Mouse (Mus musculus): Measurements from ENCODE around the gene Hcn3.

The Hcn3 gene

DNA sequence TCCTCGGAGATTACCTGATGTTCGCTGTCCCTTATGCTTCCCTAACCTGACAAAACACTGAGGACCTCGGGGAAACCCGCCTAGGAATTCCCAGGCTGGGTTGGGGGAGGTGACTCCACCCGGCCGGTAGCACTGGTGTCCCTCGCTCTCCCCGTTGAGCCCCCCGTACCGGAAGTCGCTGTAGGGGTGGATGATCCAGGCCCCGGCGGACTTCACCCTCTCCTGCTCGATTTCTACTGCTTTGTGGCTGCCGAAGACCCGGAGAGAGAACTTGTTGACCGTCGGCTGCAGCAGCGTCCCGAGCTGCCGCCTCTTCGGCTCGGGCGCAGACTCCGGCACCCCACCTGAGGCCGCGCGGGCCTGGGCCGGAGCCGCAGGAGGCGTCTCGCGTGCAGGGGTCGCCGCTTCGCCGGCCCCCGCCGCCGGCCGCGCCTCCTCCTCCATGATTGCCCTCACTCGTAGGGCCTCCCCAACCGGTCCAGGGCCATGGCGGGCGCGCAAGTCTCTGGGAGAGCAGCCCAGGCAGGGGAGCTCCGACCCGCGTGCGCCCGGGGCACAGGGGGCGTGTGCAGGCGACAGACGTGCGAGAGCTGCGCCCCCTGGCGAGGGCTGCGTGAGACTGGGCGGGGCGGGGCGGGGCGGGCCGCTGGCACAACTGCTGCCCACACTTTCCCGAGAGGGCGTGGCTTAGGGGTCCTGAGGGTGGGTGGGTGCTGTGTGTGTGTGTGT, at the start of gene Hcn3:
Gene Hcn3, minus strand, starts transcription at position 581 of the 729 bp plus-strand sequence.
- no peak for DNase-seq

DNA sequence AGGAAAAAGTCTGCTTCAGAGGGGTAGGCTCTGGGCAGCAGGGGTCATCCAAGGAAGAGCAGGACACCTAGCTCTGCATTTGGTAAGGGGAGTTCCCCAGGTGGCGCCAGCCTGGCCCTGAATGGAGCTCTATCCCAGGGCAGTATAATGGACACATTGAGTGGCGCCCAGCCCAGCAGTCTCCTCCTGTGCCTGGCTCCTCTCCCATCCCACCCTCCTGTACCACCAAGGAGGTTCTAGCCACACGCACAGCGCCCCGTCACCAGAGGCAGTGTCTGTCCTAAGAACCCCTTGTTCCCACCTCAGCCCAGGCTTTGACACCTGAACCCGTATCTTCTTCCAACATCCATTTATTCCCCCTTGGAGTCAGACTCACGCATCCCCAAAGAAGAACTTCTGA, 49.7 kb upstream of the Hcn3 start:
- no peak for DNase-seq

DNA sequence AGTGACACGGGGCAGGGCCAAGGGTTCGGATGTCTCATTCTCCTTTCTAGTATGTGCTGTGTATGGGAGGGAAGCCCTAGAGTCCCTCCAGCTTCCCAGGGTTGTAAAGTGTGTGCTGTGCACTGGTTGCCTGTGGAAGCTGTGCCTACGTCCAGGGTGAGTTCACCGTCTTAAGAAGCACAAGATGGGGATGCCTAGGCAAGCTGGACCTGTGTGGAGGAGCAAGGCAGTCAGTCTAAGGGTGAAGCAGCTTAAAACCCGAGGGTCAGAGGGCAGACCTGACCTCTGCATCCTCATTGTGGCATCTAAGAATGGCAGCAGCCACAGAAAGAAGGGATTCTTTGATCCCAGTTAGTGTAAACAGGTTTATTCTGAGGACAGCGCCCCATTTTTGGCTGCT, 48.7 kb upstream of the Hcn3 start:
- DNase-seq, result no peak

DNA sequence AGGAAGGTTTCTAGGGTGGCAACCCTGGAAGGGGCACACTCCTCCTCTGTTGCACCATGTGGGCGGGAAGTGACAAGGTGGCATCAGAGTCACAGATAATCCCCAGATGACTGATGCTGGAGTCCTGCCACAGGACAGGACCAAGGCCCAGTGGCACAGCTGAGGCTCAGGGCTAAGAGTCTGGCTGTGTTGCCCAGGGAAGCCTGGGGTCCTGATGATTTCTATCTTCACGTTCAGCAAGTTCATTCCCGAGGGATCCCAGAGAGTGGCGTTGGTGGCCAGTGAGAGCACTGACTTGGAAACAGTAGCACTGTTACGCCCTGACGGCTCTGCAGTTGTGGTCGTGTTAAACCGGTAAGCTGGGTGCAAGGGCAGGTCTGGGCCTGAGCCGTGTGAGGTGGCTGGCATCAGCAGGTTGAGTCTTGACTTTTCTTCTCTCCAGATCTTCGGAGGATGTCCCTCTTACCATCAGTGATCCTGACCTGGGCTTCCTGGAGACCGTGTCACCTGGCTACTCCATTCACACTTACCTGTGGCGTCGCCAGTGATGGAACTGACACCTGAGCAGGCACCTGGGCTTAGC, 48.2 kb upstream of the Hcn3 start:
- DNase-seq, result no peak

DNA sequence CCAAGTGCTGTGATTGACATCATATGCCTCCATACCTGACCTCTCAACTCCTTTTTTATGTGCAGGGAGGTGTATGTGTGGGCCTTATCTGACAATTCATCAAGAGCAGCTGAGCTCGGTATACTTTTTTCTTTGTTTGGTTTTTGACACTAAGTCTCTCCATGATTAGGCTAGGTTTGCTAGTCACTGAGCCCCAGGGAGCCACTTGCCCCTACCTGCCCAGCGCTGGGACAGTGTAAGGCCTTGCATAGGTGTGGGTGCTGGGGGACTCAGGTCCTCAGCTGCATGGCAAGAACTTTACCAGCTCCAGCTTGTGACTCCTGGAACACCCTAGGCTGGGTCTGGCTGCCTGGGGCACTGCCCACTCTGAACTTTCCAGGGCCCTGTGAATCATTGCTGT, 46.7 kb upstream of the Hcn3 start:
- no peak for DNase-seq

DNA sequence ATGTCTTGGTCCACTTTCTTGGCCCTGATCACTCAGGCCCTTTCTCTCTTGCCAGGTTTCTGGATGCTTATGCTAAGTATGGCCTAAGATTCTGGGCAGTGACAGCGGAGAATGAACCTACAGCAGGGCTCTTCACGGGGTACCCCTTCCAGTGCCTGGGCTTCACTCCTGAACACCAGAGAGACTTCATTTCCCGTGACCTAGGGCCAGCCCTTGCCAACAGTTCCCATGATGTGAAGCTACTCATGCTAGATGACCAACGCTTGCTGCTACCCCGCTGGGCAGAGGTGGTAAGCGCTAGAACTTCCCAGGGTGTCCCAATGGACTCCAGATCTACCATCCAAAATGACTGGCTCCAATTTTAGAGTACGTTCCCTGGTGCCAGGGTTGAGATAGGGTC, 46.1 kb upstream of the Hcn3 start:
- no peak for DNase-seq

DNA sequence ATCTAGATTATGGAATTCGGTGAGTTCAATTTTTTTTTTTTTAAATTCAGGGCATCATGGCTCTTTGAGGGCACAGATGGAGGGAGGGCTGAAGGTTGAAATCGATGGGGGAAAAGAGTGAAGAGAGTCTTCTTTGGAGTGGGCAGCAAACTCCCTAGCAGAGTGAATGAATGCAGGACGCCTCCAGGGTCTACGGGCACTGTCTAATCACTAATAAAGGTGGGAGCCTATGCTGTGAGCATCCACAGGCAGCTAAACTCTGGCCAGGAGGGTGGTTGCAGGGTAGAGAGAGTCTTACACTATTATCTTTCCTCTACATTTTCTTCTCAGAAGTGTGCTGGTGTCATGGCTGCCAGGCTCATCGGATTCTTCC, 43.1 kb upstream of the Hcn3 start:
- DNase-seq, result no peak

DNA sequence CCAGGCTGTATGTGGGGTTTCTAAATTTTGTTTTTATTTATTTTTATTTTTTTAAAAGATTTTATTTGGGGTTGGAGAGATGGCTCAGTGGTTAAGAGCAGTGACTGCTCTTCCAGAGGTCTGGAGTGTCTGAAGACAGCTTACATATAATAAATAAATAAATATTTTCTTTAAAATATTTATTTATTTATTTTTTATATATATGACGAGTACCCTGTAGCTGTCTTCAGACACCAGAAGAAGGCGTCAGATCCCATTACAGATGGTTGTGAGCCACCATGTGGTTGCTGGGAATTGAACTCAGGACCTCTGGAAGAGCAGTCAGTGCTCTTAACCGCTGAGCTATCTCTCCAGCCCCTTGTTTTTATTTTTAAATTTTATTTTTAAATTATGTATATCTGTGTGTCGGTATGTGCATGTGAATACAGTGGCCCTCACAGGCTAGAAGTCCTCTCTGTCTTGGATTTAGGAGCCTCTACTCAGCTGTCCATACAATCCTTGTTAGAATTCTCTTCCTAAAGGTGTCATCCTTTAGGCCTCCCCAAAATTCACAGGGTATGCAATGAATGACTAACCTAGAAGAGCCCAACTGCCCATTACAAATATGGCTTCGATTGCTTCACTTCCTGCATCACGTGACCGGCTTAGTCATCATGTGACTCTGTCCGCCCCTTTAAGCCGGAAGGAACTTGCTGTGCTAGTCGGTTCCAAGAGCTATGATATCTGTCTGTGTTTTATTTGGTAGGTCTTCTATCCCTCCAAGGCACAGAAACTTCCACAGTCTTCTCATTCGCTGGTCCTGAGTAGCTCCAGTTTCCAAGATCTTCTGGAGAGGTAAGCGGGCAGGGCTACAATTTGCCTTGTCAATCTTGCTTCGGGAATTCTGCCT, 42.5 kb upstream of the Hcn3 start, which contains the start of gene Gba:
Gene Gba, plus strand, starts transcription at position 676 of the 889 bp plus-strand sequence.
- peak; percentile 90 for DNase-seq

DNA sequence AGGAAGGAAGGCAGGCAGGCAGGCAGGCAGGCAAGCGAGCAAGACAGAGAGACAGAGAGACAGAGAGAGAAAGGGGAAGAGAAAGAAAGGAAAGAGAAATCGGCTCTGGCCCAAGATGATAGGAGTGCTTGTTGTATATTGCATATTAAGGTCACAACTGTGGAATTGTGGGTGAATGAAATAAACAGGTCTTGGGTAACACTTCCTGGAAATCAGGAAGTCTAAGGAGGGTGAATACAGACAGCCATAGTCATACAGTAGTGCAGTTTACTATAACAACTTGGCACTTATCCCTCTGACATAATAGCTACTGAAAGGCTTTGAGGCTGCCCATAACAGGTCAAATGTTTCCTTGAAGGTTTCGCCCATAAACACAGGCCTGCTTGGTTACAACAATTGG, 39.8 kb upstream of the Hcn3 start:
- DNase-seq, result no peak

DNA sequence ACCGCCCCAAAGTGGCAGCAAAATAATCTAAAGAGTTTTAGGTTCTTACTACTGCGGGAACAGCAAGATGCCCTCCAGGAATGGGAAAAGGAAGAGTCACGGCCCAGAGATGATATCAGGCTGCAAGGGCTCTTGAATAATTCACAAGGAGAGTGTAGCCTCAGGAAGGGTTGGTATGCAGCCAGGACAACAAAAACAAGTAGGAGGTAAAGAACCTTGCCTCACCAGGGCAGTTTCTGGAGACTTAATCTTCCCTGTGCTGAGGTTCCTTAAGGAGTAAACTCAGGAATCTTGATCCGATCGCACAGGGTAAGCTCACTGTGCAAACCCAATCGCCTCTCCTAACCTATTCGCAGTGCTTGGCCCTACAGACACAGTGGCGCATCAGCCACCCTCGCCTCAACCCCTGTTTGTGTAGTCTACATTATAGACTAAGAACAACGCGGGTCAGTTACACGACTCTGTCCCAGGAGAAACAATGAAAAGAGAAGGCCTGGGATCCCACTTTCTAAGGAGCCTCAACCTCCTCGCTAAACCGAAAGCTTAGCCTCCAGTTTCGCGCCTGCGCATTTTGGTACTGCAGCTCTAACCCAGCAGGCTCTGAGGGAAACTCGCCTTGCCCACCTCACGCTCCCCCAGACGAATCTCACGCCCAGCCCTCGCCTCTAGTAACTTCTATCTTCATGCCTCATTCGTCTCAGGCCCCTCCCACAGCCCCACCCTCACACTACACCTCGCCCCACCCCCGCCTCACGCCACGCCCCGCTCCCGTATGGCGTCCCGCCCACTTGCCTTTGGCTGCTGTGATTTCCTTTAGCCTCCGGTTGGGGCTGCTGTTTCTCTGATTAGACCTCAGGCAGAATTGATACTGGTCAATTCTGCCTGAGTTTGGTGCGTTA, 36.2 kb upstream of the Hcn3 start:
- peak; percentile 80 for DNase-seq

DNA sequence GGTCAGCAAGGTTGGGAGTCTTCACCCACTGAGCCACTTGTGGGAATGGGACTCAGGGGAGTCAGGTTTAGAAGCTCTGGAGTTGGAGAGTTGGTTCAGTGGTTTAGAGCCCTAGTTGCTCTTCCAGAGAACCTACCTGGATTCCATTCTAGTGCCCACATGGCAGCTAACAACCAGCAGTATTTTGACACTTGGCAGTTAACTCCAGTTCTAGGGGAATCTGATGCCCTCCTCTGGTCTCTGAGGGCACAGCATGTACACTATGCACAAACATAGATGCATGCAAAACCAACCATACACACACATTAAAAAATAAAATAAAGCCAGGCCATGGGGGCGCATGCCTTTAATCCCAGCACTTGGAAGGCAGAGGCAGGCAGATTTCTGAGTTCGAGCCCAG, 33.9 kb upstream of the Hcn3 start:
- DNase-seq, result no peak

DNA sequence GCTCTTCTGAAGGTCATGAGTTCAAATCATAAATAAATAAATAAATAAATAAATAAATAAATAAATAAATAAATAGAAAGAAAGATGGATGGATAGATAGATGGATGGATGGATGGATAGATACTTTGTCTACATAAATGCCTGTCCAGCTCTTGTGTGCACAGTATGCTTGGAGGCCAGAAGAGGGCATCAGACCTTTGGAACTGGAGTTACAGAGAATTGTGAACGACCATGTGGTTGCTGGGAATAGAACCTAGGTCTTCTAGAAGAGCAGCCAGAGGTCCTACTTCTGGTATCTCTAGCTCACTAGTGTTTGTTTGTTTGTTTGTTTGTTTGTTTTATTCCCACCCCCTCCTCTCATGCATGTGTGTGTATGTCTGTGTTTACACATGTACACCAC, 33.4 kb upstream of the Hcn3 start:
- no peak for DNase-seq

DNA sequence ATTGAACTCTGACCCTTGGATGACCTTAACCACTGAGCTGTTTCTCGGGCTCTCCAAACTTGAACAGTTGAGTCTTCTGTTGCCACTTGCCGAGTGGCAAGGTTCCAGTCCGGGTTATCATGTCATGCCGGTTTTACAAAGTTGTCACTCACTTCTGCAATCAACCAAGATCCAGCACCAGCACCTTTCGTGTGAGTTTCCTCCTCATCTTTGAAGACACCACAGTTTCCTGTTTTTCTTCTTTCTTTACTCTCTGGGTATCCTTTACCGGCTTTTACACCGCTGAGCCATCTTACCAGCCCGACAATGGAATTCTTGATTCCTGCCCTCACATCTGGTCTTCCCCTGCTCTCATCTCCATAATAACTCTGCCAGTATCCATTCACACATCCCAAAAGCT, 30.4 kb upstream of the Hcn3 start:
- no peak for DNase-seq

DNA sequence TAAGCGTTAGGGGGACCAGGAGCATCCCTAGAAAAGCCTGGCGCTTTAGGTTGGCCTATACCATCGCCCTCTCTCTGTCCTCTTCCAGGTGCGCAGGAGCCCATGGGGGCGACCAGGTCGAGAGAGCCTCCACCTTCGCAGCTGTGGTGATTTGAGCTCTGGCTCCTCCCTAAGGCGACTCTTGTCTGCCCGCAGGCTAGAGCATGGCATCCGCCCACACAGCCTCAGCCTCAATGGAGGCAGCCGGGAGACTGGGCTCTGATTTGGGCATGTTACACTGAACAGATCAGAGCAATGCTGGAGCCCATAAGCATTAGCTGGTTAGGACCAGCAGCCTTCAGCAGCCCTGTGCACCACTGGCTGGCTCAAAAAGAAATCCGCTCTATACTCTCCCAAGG, 28.5 kb upstream of the Hcn3 start:
- DNase-seq, result no peak

DNA sequence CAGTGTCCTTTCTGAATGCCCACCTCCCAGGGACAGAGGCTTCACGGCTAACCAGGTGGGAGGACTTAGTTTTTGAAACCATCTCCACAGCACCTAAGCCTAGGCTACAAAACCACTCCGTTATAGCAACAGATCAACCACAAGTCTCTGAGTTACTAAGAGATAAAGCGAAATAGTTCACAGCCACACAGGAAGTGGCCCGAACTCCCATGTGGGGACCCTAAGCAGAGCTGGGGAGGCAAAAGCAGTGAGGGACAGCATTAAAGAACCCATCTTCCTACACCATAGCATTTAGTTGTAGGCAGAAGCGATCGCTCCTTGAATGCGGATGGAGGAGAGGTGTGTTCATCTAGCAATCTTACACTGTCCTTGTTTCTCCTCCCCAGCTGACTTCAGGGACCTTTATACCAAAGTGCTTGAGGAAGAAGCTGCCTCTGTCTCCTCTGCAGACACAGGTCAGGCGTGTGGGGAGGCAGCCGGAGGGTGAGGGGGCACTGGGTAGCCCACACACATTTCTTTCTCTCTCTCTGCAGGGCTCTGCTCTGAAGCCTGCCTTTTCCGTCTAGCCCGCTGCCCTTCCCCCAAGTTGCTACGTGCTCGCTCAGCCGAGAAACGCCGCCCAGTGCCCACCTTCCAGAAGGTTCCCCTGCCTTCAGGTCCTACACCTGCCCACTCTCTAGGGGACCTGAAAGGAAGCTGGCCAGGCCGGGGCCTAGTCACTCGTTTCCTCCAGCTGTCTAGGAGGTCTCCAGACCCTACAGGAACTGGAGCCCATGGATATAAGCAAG, 27.9 kb upstream of the Hcn3 start:
- DNase-seq, result no peak

DNA sequence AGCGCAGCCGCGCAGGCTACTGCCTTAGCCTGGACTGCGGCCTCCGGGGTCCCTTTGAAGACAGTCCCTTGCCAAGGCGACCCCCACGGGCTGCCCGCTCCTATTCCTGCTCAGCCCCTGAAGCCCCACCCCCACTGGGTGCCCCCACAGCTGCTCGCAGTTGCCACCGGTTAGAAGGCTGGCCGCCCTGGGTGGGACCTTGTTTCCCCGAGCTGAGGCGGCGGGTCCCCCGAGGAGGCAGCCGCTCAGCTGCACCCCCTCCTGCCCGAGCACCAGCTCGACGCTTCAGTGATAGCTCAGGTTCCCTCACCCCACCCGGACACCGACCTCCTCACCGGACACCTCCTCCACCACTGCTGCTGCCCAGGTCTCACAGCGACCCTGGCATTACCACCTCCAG, 27.2 kb upstream of the Hcn3 start:
- no peak for DNase-seq

DNA sequence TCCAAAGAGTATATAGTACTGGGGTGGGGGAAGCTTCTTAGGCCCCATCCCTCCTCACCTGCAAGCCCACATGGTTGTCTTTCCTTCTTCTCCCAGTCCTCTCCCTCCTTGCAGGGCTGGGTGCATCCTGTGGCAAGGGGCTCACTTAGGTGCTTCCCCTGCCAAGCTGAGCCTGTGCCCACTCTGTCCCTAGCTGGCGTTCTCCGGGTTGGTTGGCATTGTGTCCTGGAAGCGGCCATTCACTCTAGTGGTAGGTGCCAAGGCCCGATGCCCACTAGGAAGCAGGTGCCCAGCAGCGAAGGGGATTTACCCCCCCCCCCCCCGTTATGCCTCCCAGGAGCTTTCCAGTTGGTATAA, 23.9 kb upstream of the Hcn3 start:
- peak; percentile 52 for DNase-seq

DNA sequence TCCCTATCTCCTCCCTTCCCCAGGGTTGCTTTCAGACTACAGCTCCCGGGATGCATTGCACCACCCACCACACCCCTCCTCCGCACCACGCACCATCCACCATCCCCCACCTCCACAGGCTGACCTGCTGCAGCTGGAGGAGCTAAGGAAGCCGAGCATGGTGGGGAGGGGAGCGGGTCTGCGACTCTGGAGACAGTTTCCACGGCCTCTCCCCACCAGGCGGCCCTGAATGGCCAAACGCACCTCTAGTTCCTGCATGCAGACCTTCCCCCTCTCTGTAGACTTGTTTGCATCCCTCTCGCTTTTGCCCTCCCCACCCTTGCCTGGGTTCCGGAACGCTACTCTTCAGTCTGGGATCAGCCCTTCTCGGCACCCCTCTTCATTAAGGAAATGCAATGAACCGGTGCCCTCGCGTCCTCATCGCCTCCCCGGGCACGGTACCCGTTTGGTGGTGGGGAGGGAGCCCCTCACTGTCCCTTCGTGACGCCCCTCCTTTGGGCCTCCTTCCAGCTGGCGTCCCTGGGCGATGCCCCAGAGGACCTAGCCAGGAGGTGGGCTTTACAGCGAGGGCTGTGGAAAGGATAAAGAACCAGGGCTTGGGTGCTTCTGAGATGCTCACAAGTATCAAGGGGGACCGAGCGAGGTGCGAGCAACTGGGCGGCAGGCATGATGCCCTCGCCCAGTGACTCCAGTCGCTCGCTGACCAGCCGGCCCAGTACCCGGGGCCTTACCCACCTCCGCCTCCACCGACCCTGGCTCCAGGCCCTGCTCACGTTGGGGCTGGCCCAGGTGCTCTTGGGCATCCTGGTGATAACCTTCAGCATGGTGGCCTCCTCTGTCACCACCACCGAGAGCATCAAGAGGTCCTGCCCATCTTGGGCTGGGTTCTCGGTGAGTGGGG, 23.3 kb upstream of the Hcn3 start, which contains the start of gene Fam189b:
Gene Fam189b, plus strand, starts transcription at position 86 of the 901 bp plus-strand sequence.
- peak; percentile 92 for DNase-seq

DNA sequence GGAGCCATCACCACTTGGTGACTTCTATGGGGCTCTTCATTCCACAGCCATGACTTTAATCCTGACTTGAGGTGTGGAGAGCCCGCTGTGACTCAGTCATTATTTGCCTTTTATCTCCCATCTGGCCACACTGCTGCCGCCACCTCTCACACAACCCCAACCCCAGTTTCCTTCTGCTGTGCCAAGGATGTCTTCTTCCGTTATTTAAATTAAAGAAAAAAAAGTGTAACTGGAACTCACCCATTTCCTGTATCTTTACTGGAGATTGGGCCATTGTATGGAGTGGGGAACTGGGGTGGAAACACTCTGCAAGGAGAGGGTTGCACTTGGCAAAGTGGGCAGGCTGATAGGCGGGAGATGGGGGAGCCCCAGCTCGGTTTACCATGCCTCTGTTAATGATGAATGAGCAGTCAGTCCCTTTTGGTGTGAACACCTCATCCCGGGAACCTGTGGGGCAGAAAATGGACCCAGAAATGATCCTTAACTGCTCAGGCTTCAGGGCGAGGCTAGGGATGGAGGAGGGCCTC, 22.6 kb upstream of the Hcn3 start:
- no peak for DNase-seq

DNA sequence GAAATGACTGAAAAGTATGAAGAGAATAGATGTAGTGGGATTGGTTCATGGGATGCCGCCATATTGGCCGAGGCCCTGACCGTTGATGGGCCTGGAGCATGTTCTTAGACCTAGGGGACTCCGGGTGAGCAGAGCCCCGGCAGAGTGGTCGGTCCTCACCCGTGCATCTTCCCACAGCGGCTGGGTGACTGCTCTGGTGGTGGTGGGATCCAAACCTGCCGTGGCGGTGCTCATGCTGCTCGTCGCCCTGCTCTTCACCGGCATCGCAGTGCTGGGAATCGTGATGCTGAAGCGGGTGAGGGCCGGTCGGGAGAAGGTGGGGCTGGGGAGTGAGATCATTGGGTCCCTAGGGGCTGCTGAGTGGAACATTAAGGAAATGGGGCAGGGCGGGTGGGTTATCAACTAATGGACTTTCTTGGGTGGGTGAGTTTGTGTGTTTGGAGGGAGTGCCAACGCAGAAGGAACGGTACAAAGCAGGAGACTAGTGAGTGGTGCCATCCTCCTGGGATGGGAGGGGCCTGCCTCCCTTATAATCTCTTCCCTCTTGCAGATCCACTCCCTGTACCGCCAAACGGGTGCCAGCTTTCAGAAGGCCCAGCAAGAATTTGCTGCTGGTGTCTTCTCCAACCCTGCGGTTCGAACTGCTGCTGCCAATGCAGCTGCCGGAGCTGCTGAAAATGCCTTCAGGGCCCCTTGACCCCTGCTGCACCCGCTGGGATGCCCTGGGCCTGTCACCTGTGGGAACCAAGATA, 21.9 kb upstream of the Hcn3 start:
- peak; percentile 57 for DNase-seq

All from cerebellum, adult 9-10 months (tissue).